Mouse (Mus musculus) midbrain, embryonic 11.5 days (tissue): Measurements from ENCODE around the gene Prima1. TPM values are rescaled to one million over a fixed set of nuclear protein-coding genes. Genes with fewer than 3 reads are reported as not detected.

ENCODE experiments used
- ATAC-seq: fragments of 200-750 bp; cut with Nextera tagmentation; 2 replicates; pipeline ENCODE4 v1.8.0; 2017; ENCODE audit warnings: moderate TSS enrichment, moderate library complexity; ENCODE audit not compliant: low FRiP score
- DNase-seq: peaks from one replicate; pipeline ENCODE4 v3.0.0; 2015; ENCODE audit warnings: low spot score; ENCODE audit errors: missing footprints
- H3K27ac ChIP-seq: fragments of 300-500 bp; sonication (generic); 2 replicates; pipeline ENCODE4 v1.5.1; 2014; ENCODE audit warnings: low read depth, low read length
- H3K27me3 ChIP-seq: fragments of 300-500 bp; sonication (generic); 2 replicates; pipeline ENCODE4 v1.6.1; 2014; ENCODE audit warnings: mild to moderate bottlenecking, low read length, moderate library complexity, mixed read lengths; ENCODE audit not compliant: control insufficient read depth, insufficient read depth
- H3K36me3 ChIP-seq: fragments of 300-500 bp; sonication (generic); 2 replicates; pipeline ENCODE4 v1.6.1; 2014; ENCODE audit warnings: mild to moderate bottlenecking, low read length, moderate library complexity, mixed read lengths; ENCODE audit not compliant: control insufficient read depth, insufficient read depth
- H3K4me1 ChIP-seq: fragments of 300-500 bp; sonication (generic); 2 replicates; pipeline ENCODE4 v1.6.1; 2014; ENCODE audit warnings: low read length; ENCODE audit not compliant: control insufficient read depth, insufficient read depth
- H3K4me2 ChIP-seq: fragments of 300-500 bp; sonication (generic); 2 replicates; pipeline ENCODE4 v1.6.1; 2014; ENCODE audit warnings: mild to moderate bottlenecking, moderate library complexity
- H3K4me3 ChIP-seq: fragments of 300-500 bp; sonication (generic); 2 replicates; pipeline ENCODE4 v1.5.1; 2014; ENCODE audit warnings: low read depth, low read length
- H3K9ac ChIP-seq: fragments of 300-500 bp; sonication (generic); 2 replicates; pipeline ENCODE4 v1.6.1; 2014; ENCODE audit warnings: low read length
- H3K9me3 ChIP-seq: fragments of 300-500 bp; sonication (generic); 2 replicates; pipeline ENCODE4 v1.6.1; 2016; ENCODE audit warnings: low read length; ENCODE audit not compliant: control insufficient read depth
- WGBS: fragments of 180-500 bp; shearing (Covaris S2); extraction: QIAGEN DNeasy Blood & Tissue Kit; methylation state at CpG from one replicate; pipeline ENCODE4 v1.1.7; 2014; 5-methylcytosine and 5-hydroxymethylcytosine counted together
- polyA plus RNA-seq: library from polyadenylated mRNA; unstranded; fragments of >200 nt; fragmentation: Nextera tagmentation; extraction: Ambion mirVana; gene quantifications from 2 replicates; pipeline ENCODE4 v1.2.1, GENCODE M21; 2014

The Prima1 gene
- polyA plus RNA-seq, 1 experiment from 2014 or later: 2.3 TPM

DNA sequence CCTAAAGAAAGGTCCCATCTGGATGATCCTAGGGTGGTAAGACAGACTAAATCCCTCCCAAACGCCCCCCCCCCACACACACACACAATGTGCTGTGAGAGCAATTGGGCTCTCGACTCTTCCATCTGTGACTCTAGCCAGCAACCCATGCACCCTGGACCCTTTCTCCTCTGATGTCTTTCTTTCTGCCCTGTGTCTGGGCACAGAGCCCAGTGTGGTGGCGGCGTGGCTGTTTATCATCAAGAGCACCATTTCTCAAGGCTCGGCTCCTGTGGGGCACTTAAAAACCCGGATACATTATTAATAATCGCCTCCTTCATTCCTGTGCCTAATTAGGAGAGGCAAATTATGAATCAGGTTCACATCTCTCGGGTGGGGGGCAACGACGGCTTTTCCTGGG is 27.7 kb downstream of the Prima1 start:
- no peaks in the 10 kb centered on the region for H3K9me3 ChIP-seq
- no peak overlapping the region for H3K27ac ChIP-seq
- H3K4me1 ChIP-seq: no peaks in the 10 kb centered on the region
- DNase-seq (no peak), ATAC-seq (no peak)
- H3K9ac ChIP-seq: no peak overlapping the region
- WGBS: 82% methylated on average over 10 of the region's 10 CpGs
- no peak overlapping the region for H3K4me3 ChIP-seq
- H3K36me3 ChIP-seq: no peaks in the 10 kb centered on the region; the same call in 1 of the 2 replicates
- no peak overlapping the region for H3K4me2 ChIP-seq
- H3K27me3 ChIP-seq: no peaks in the 10 kb centered on the region

GRCm38 (mm10) chr12:103213591-103213990 is 28.4 kb downstream of the Prima1 start:
- no peaks in the 10 kb centered on the region for H3K9me3 ChIP-seq
- ATAC-seq (no peak), DNase-seq (no peak)
- H3K9ac ChIP-seq: no peak overlapping the region
- no peaks in the 10 kb centered on the region for H3K4me1 ChIP-seq
- no peaks in the 10 kb centered on the region; the same call in 1 of the 2 replicates for H3K36me3 ChIP-seq
- H3K4me2 ChIP-seq: no peak overlapping the region
- H3K27ac ChIP-seq: no peak overlapping the region
- no peak overlapping the region for H3K4me3 ChIP-seq
- H3K27me3 ChIP-seq: no peaks in the 10 kb centered on the region
- 95% methylated on average over 2 of the region's 2 CpGs for WGBS

GRCm38 (mm10) chr12:103211078-103211477 is 30.9 kb downstream of the Prima1 start:
- H3K27me3 ChIP-seq: no peaks in the 10 kb centered on the region

DNA sequence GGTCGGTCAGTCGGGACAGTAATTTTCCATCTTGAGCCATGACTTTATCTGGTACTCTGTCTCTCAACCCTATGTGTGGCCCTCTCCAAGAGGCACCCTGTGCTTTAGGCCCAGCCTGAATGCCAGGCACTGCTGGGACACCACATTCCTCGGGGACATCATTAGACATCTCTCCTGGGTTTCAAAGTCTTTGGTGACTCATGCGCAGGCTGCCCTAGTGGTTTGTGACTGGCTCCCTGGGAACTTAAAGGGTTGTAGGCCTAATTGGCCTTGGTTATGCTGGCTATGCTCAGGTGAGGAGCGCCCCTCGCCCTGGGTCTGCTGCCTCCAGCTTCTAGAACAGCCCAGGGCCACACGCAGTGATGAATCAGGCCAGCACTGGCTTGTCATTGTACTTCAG is 32.4 kb downstream of the Prima1 start:
- 87% methylated on average over 7 of the region's 7 CpGs for WGBS
- Histone ChIP-seq H3K27ac (no peak overlapping the region), H3K9ac (no peak overlapping the region), H3K36me3 (no peaks in the 10 kb centered on the region; the same call in 1 of the 2 replicates), H3K9me3 (no peaks in the 10 kb centered on the region), H3K4me1 (no peaks in the 10 kb centered on the region), H3K4me3 (no peak overlapping the region), H3K4me2 (no peak overlapping the region), H3K27me3 (no peaks in the 10 kb centered on the region)
- no peak for ATAC-seq
- no peak for DNase-seq

More at GRCm38 (mm10) chr12:103211078-103211477, 30.9 kb downstream of the Prima1 start:
- H3K9me3 ChIP-seq: no peaks in the 10 kb centered on the region
- no peaks in the 10 kb centered on the region; the same call in 1 of the 2 replicates for H3K36me3 ChIP-seq
- no peak overlapping the region for H3K27ac ChIP-seq
- no peak overlapping the region for H3K4me2 ChIP-seq
- no peak overlapping the region for H3K4me3 ChIP-seq
- WGBS: 72% methylated on average over 5 of the region's 5 CpGs
- H3K4me1 ChIP-seq: no peaks in the 10 kb centered on the region
- no peak overlapping the region for H3K9ac ChIP-seq
- no peak for ATAC-seq
- no peak for DNase-seq

- DNase-seq (no peak), ATAC-seq (no peak)
- peaks cover 13% of the 10 kb centered on the region for H3K4me1 ChIP-seq
- H3K27me3 ChIP-seq: no peaks in the 10 kb centered on the region
- H3K4me2 ChIP-seq: no peak overlapping the region
- no peaks in the 10 kb centered on the region for H3K9me3 ChIP-seq
- no peak overlapping the region for H3K27ac ChIP-seq
- WGBS: 82% methylated on average over 7 of the region's 7 CpGs
- H3K36me3 ChIP-seq: no peaks in the 10 kb centered on the region
- H3K9ac ChIP-seq: no peak overlapping the region
- H3K4me3 ChIP-seq: no peak overlapping the region
Measured at GRCm38 (mm10) chr12:103205561-103205960, 36.4 kb downstream of the Prima1 start.

- WGBS: 28% methylated on average over 11 of the region's 11 CpGs
- no peak overlapping the region; the same call in 1 of the 2 replicates for H3K4me2 ChIP-seq
Measured at GRCm38 (mm10) chr12:103202592-103203544, 39.1 kb downstream of the Prima1 start.

GRCm38 (mm10) chr12:103192996-103193395 is 49.0 kb downstream of the Prima1 start:
- H3K9ac ChIP-seq: no peak overlapping the region
- H3K27me3 ChIP-seq: no peaks in the 10 kb centered on the region
- H3K4me2 ChIP-seq: no peak overlapping the region
- DNase-seq (no peak), ATAC-seq (no peak)
- no peak overlapping the region for H3K4me3 ChIP-seq
- H3K9me3 ChIP-seq: no peaks in the 10 kb centered on the region
- peaks cover 6% of the 10 kb centered on the region for H3K4me1 ChIP-seq
- 74% methylated on average over 5 of the region's 5 CpGs for WGBS
- H3K27ac ChIP-seq: no peak overlapping the region
- H3K36me3 ChIP-seq: no peaks in the 10 kb centered on the region

More at GRCm38 (mm10) chr12:103202592-103203544, 39.1 kb downstream of the Prima1 start:
- Histone ChIP-seq H3K27ac (peak overlapping the region; percentile 50), H3K4me1 (peaks cover 13% of the 10 kb centered on the region), H3K9me3 (no peaks in the 10 kb centered on the region), H3K36me3 (no peaks in the 10 kb centered on the region), H3K9ac (0 out of 2 replicates have a peak overlapping the region, but pooled peaks have one; percentile 16), H3K4me3 (no peak overlapping the region), H3K27me3 (no peaks in the 10 kb centered on the region)
- ATAC-seq (peak; percentile 75), DNase-seq (peak; percentile 91)

DNA sequence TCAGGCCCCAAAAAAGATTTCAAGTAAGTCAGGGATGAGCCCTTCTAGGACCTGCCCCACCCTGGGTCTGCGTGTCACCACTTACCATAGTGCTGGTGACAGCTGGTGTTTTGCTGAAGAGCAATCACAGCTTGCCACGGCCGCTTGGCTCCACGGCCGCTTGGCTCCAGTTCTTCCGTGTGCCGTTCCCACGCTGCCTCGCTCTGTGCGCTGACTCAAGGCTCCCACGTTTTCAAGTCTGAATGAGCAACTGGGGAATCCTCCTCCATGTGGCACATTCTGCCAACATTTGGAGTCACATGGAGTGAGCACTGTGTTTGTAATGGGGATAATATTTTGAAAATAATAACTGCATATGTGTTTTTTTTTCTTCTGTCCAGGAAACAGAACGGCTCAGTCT is 52.2 kb downstream of the Prima1 start:
- DNase-seq (no peak), ATAC-seq (no peak)
- Histone ChIP-seq H3K9ac (no peak overlapping the region), H3K4me2 (no peak overlapping the region), H3K4me3 (no peak overlapping the region), H3K4me1 (peaks cover 6% of the 10 kb centered on the region), H3K36me3 (no peaks in the 10 kb centered on the region), H3K27me3 (no peaks in the 10 kb centered on the region), H3K27ac (no peak overlapping the region), H3K9me3 (no peaks in the 10 kb centered on the region)
- 89% methylated on average over 12 of the region's 12 CpGs for WGBS

DNA sequence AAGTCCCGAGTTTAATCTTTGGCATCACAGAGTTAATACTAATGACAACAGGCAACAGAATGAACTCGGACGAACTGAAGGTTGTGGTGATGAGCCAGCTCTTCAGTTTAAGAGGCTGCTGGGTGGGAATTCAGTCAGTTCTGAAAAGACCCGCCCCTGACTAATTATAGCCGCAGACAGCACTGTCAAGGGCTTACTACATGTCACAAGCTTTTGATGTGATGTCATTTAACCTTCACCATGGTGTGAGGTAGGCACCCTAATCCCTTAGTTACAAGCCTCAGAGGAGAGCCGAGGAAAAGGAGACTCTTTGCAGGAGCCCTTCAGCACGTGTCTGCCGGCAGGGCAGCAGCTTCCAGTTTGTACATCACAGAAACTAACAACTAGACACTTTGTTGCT is 53.7 kb downstream of the Prima1 start:
- peaks cover 8% of the 10 kb centered on the region for H3K4me1 ChIP-seq
- H3K36me3 ChIP-seq: no peaks in the 10 kb centered on the region
- WGBS: 69% methylated on average over 8 of the region's 8 CpGs
- H3K9me3 ChIP-seq: no peaks in the 10 kb centered on the region
- no peak overlapping the region for H3K4me3 ChIP-seq
- H3K9ac ChIP-seq: no peak overlapping the region
- DNase-seq: no peak
- ATAC-seq: no peak
- no peak overlapping the region for H3K4me2 ChIP-seq
- no peak overlapping the region for H3K27ac ChIP-seq
- H3K27me3 ChIP-seq: no peaks in the 10 kb centered on the region
